Mouse (Mus musculus): ENCODE data around the gene Slc35b4.

DNA sequence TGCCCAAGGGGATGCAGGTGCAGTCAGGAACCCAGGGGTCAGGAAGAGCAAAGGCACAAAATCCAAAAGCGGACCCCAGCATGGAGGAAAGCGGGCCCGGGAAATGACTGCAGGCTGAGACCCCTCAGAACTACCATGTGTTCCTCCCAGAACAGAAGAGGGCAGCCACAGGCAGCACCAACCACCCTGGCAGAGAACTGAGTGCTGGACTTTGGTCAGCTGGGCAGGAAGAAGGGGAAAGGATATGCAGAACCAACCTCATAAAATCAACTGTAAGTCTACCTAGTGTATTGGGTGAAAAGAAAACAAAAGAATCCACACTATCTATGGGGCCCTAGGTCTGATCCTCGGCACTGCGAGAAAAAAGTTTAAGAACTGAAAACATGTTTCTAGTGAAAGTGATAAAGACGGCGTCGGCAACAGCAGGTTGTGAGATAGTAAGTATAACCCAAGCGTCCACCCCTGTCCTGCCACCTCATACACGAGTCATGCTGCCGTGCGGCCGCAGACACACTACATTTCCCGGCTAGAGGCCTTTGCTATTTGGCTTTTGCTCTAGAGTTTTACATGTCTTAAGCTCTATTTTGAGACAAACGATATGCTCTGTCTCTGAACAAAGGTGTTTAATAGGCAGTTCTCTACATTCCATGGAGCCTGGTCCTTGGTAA lies 21.6 kb downstream of the Slc35b4 start:
- TF ChIP-seq CTCF (IDR thresholded peaks at IDR 0.05; ENCODE audit: low read depth, low read length) (no peak), POLR2A (IDR thresholded peaks at IDR 0.05; ENCODE audit: borderline replicate concordance, low read depth, low read length) (no peak)

Measured in bone marrow macrophage, adult 2 months (primary cell).